Mouse (Mus musculus) erythroblast, embryonic 14.5 days (primary cell): Measurements from ENCODE around the gene Atp6v0a4.

Source experiments
- GATA1 ChIP-seq: IDR thresholded peaks from 2 replicates; pipeline ENCODE4 v1.6.1; 2012; ENCODE audit warnings: low read length, inconsistent platforms, mixed read lengths
- TAL1 ChIP-seq: IDR thresholded peaks from 3 replicates; pipeline ENCODE4 v1.6.1; 2012; ENCODE audit warnings: low read length, inconsistent platforms, mixed read lengths

- no peak for TF ChIP-seq TAL1
- no peak for TF ChIP-seq GATA1
These were observed 27.4 kb downstream of the Atp6v0a4 start for GRCm38 (mm10) chr6:38096961-38097370.
